10 mouse cellular contexts compared by ENCODE assay signal in the genomic region with DNA sequence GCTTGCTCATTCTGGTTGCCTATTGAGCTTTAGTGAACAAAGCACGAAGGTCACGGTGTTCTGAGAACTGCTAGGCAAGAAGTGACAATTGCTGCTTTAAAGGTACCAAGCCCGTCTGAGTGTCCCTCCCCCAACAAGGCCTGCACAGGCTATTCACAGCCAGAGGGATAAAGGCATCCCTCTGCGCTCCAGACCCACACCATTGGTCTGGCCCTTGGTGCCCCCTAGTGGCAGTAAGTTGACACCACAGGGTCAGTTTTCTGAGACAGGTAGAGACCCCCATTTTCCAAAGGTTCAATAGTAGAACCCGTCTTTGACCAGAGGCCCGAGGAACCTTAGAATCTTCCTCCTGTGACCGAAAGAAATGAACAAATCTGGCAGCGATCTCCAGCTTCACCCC. TPM values are rescaled to one million over a fixed set of nuclear protein-coding genes. Genes with fewer than 3 reads are reported as not detected.
DNase-seq lines count a peak whose midpoint lies in the region; ATAC-seq and TF ChIP-seq lines count a peak whose summit lies in the region.
"Had no signal": no experiment of that assay in that cellular context is flagged by ENCODE, and none has a peak within 500 bp of the region (broad histone marks: within the 10 kb centered on the region; RNA-seq: fewer than 3 reads in every experiment).

No protein-coding gene starts in this region.

- TF ChIP-seq CTCF in heart, postnatal 0 days (IDR thresholded peaks at IDR 0.05; ENCODE audit: low read depth), result peak; percentile 76

- no peak for TF ChIP-seq EP300 in heart, postnatal 0 days (IDR thresholded peaks at IDR 0.05; ENCODE audit: low read depth)

- no peaks in the 10 kb centered on the region for H3K27me3 ChIP-seq in forebrain, embryonic 11.5 days (ENCODE audit: control insufficient read depth, insufficient read depth, low read length)
- H3K27me3 ChIP-seq in forebrain, embryonic 16.5 days (replicated peaks; ENCODE audit: control insufficient read depth, insufficient read depth, low read length), result no peaks in the 10 kb centered on the region
- H3K27me3 ChIP-seq in heart, postnatal 0 days (ENCODE audit: control insufficient read depth, insufficient read depth, low read length), result no peaks in the 10 kb centered on the region
- H3K27me3 ChIP-seq: hindbrain, embryonic 15.5 days had no signal

- WGBS in forebrain, embryonic 11.5 days, result 41% methylated on average over 8 of the region's 8 CpGs
- 37% methylated on average over 8 of the region's 8 CpGs for WGBS in forebrain, embryonic 16.5 days
- WGBS in heart, postnatal 0 days, result 40% methylated on average over 8 of the region's 8 CpGs

- no peak overlapping the region for H3K27ac ChIP-seq in forebrain, embryonic 11.5 days (ENCODE audit: low read depth, low read length)
- H3K27ac ChIP-seq in forebrain, embryonic 16.5 days (ENCODE audit: low read length), result no peak overlapping the region
- no peak overlapping the region for H3K27ac ChIP-seq in heart, postnatal 0 days (ENCODE audit: low read depth)
- H3K27ac ChIP-seq: hindbrain, embryonic 15.5 days had no signal

- no peak overlapping the region for H3K9ac ChIP-seq in forebrain, embryonic 11.5 days (ENCODE audit: low read length)
- no peak overlapping the region for H3K9ac ChIP-seq in forebrain, embryonic 16.5 days (replicated peaks; ENCODE audit: low read depth, low read length)
- no peak overlapping the region for H3K9ac ChIP-seq in heart, postnatal 0 days (replicated peaks; ENCODE audit: low read depth, low read length)
- H3K9ac ChIP-seq: hindbrain, embryonic 15.5 days had no signal

- H3K9me3 ChIP-seq in forebrain, embryonic 11.5 days (ENCODE audit: control insufficient read depth, low read length), result no peaks in the 10 kb centered on the region
- no peaks in the 10 kb centered on the region for H3K9me3 ChIP-seq in forebrain, embryonic 16.5 days (ENCODE audit: control insufficient read depth, low read length)
- H3K9me3 ChIP-seq in heart, postnatal 0 days (replicated peaks; ENCODE audit: control insufficient read depth, low read length), result no peaks in the 10 kb centered on the region
- H3K9me3 ChIP-seq: hindbrain, embryonic 15.5 days had no signal

- H3K4me1 ChIP-seq in forebrain, embryonic 11.5 days (replicated peaks; ENCODE audit: control insufficient read depth, insufficient read depth, low read length), result no peaks in the 10 kb centered on the region
- no peaks in the 10 kb centered on the region for H3K4me1 ChIP-seq in forebrain, embryonic 16.5 days (replicated peaks; ENCODE audit: control insufficient read depth, insufficient read depth, low read length)
- no peaks in the 10 kb centered on the region for H3K4me1 ChIP-seq in heart, postnatal 0 days (ENCODE audit: control insufficient read depth, insufficient read depth)
- H3K4me1 ChIP-seq: hindbrain, embryonic 15.5 days had no signal

- H3K4me2 ChIP-seq in forebrain, embryonic 11.5 days (ENCODE audit: low read depth, low read length, severe bottlenecking), result no peak overlapping the region
- no peak overlapping the region for H3K4me2 ChIP-seq in forebrain, embryonic 16.5 days (ENCODE audit: low read length)
- no peak overlapping the region for H3K4me2 ChIP-seq in heart, postnatal 0 days (ENCODE audit: low read depth, low read length)
- H3K4me2 ChIP-seq: hindbrain, embryonic 15.5 days had no signal

- no peaks in the 10 kb centered on the region for H3K36me3 ChIP-seq in forebrain, embryonic 11.5 days (ENCODE audit: control insufficient read depth, insufficient read depth, low read length)
- no peaks in the 10 kb centered on the region for H3K36me3 ChIP-seq in forebrain, embryonic 16.5 days (ENCODE audit: control insufficient read depth, insufficient read depth)
- H3K36me3 ChIP-seq in heart, postnatal 0 days (replicated peaks; ENCODE audit: control insufficient read depth, insufficient read depth, low read length), result no peaks in the 10 kb centered on the region
- H3K36me3 ChIP-seq: hindbrain, embryonic 15.5 days had no signal

- ATAC-seq in forebrain, embryonic 11.5 days (replicated peaks; ENCODE audit: low FRiP score), result peak; percentile 49; the same call in 1 of the 2 replicates
- ATAC-seq in forebrain, embryonic 16.5 days, result no peak
- ATAC-seq in heart, postnatal 0 days (ENCODE audit: insufficient read depth, low read depth), result peak; percentile 65

- H3K4me3 ChIP-seq in forebrain, embryonic 11.5 days (ENCODE audit: low read depth, low read length), result no peak overlapping the region
- no peak overlapping the region for H3K4me3 ChIP-seq in forebrain, embryonic 16.5 days (replicated peaks; ENCODE audit: low read length)
- H3K4me3 ChIP-seq in heart, postnatal 0 days (ENCODE audit: low read depth, low read length), result no peak overlapping the region
- H3K4me3 ChIP-seq: hindbrain, embryonic 15.5 days; myocyte had no signal

- DNase-seq in forebrain, embryonic 11.5 days (ENCODE audit: low spot score), result no peak
- DNase-seq in urinary bladder, adult 18-20 months (ENCODE audit: low spot score in 2 of 2), result peak; percentile 6 to 20
- no peak for DNase-seq in urinary bladder, postnatal 10 days (ENCODE audit: low spot score)
- DNase-seq in heart, postnatal 0 days (ENCODE audit: low spot score), result peak; percentile 28
- DNase-seq in lung, postnatal 14 days, result peak; percentile 48
- no peak for DNase-seq in right cerebral cortex, postnatal 14 days
- no peak for DNase-seq in right cerebral cortex, adult 18-20 months

RNA-seq across cellular contexts. Expression of gene Serpina12, which starts 14.3 kb away (rescaled TPM):
- polyA plus RNA-seq in forebrain, embryonic 11.5 days (2014; fragmentation: Nextera tagmentation; extraction: Ambion mirVana), result not detected in 2 replicates
- not detected in 2 replicates for polyA plus RNA-seq in forebrain, embryonic 16.5 days (2015; fragmentation: Nextera tagmentation; extraction: Ambion mirVana)
- not detected in 2 replicates for total RNA-seq in heart, postnatal 0 days (2014; rRNA removed; ENCODE audit: low replicate concordance)
- polyA plus RNA-seq in heart, postnatal 0 days (2015; fragmentation: Nextera tagmentation; extraction: Ambion mirVana), result not detected in 2 replicates
- polyA plus RNA-seq: hindbrain, embryonic 15.5 days had no signal

RNA-seq across cellular contexts. Expression of gene Serpina9, which starts 16.4 kb away (rescaled TPM):
- not detected in 2 replicates for polyA plus RNA-seq in forebrain, embryonic 11.5 days (2014; fragmentation: Nextera tagmentation; extraction: Ambion mirVana)
- 0.15 TPM in 1 of 2 replicates, not detected in the other for polyA plus RNA-seq in forebrain, embryonic 16.5 days (2015; fragmentation: Nextera tagmentation; extraction: Ambion mirVana)
- 0.08 TPM in 1 of 2 replicates, not detected in the other for total RNA-seq in heart, postnatal 0 days (2014; rRNA removed; ENCODE audit: low replicate concordance)
- 0.11 and 0.14 TPM in 2 replicates for polyA plus RNA-seq in heart, postnatal 0 days (2015; fragmentation: Nextera tagmentation; extraction: Ambion mirVana)

RNA-seq across cellular contexts. Expression of gene Serpina11, which starts 40.2 kb away (rescaled TPM):
- not detected in 2 replicates for polyA plus RNA-seq in forebrain, embryonic 11.5 days (2014; fragmentation: Nextera tagmentation; extraction: Ambion mirVana)
- not detected in 2 replicates for polyA plus RNA-seq in forebrain, embryonic 16.5 days (2015; fragmentation: Nextera tagmentation; extraction: Ambion mirVana)
- total RNA-seq in heart, postnatal 0 days (2014; rRNA removed; ENCODE audit: low replicate concordance), result not detected in 2 replicates
- not detected in 2 replicates for polyA plus RNA-seq in heart, postnatal 0 days (2015; fragmentation: Nextera tagmentation; extraction: Ambion mirVana)
- polyA plus RNA-seq: hindbrain, embryonic 15.5 days had no signal

Comparison
In these comparisons a context has a peak if more than half of its experiments do, and no peak if none do; other contexts are left out.
1. DNase-seq: peak in urinary bladder, adult 18-20 months (2 of 2), heart, postnatal 0 days (single experiment) and lung, postnatal 14 days (single experiment); none in forebrain, embryonic 11.5 days (single experiment), urinary bladder, postnatal 10 days (single experiment), right cerebral cortex, postnatal 14 days (single experiment) and right cerebral cortex, adult 18-20 months (single experiment).